Mouse (Mus musculus): Measurements from ENCODE around the gene Gm13287. TPM values are rescaled to one million over a fixed set of nuclear protein-coding genes. Genes with fewer than 3 reads are reported as not detected.
A peak's percentile ranks its signal among the peaks of the same experiment; 100 is the strongest.
"Not testable (repeated sequence)": the region's sequence is repeated elsewhere in the genome, so short reads cannot be mapped to it uniquely, and the experiment has no call there.

Gene Gm13287
- polyA plus RNA-seq, 1 experiment from 2014 or later = not detected

GRCm38 (mm10) chr4:88776622-88777021 is 26.4 kb upstream of the Gm13287 start, which contains the start of gene Gm13289:
Gm13289 (plus strand) TSS chr4:88776922.
- ATAC-seq (replicated peaks; ENCODE audit: insufficient number of reproducible peaks, insufficient read depth, low FRiP score, low read depth); H3K27ac ChIP-seq: not testable (repeated sequence)

GRCm38 (mm10) chr4:88779550-88779949 is 23.5 kb upstream of the Gm13287 start, which contains the start of gene Gm13272:
Gm13272 (plus strand) TSS chr4:88779850.
- not testable (repeated sequence) for H3K4me1 ChIP-seq (replicated peaks); H3K4me2 ChIP-seq; H3K36me3 ChIP-seq; H3K27ac ChIP-seq; H3K9ac ChIP-seq; H3K4me3 ChIP-seq; H3K9me3 ChIP-seq (replicated peaks); ATAC-seq (replicated peaks; ENCODE audit: insufficient number of reproducible peaks, insufficient read depth, low FRiP score, low read depth); H3K27me3 ChIP-seq
- WGBS = no CpG with 5 or more reads among the region's 29 CpGs

More at GRCm38 (mm10) chr4:88776622-88777021, 26.4 kb upstream of the Gm13287 start, which contains the start of gene Gm13289:
- WGBS = no CpG with 5 or more reads among the region's 29 CpGs
- H3K9me3 ChIP-seq (replicated peaks); H3K4me2 ChIP-seq; H3K4me3 ChIP-seq; H3K9ac ChIP-seq; H3K27me3 ChIP-seq; H3K4me1 ChIP-seq (replicated peaks); H3K36me3 ChIP-seq: not testable (repeated sequence)

- H3K36me3 ChIP-seq; H3K4me1 ChIP-seq (replicated peaks); H3K9me3 ChIP-seq (replicated peaks); ATAC-seq (replicated peaks; ENCODE audit: insufficient number of reproducible peaks, insufficient read depth, low FRiP score, low read depth); H3K4me3 ChIP-seq; H3K9ac ChIP-seq; H3K27ac ChIP-seq; H3K4me2 ChIP-seq; H3K27me3 ChIP-seq: not testable (repeated sequence)
- WGBS = 45% methylated on average over 16 of the region's 18 CpGs
These were observed 22.7 kb upstream of the Gm13287 start for GRCm38 (mm10) chr4:88780320-88780719.

GRCm38 (mm10) chr4:88781831-88782230 is 21.2 kb upstream of the Gm13287 start, which contains the start of gene Ifnz:
Ifnz (plus strand) TSS chr4:88782131.
- H3K9ac ChIP-seq; H3K9me3 ChIP-seq (replicated peaks); H3K27me3 ChIP-seq; H3K4me1 ChIP-seq (replicated peaks); H3K36me3 ChIP-seq; ATAC-seq (replicated peaks; ENCODE audit: insufficient number of reproducible peaks, insufficient read depth, low FRiP score, low read depth): not testable (repeated sequence)
- 12% methylated on average over 5 of the region's 7 CpGs for WGBS
- Histone ChIP-seq H3K27ac (peak within 1 kb of the TSS; percentile 73), H3K4me2 (peak within 1 kb of the TSS; percentile 56), H3K4me3 (peak within 1 kb of the TSS; percentile 30)

- H3K4me1 ChIP-seq (replicated peaks); H3K36me3 ChIP-seq; H3K9me3 ChIP-seq (replicated peaks); ATAC-seq (replicated peaks; ENCODE audit: insufficient number of reproducible peaks, insufficient read depth, low FRiP score, low read depth); H3K9ac ChIP-seq; H3K27me3 ChIP-seq: not testable (repeated sequence)
- H3K4me3 ChIP-seq = peak overlapping the region; percentile 30
- peak overlapping the region; percentile 73 for H3K27ac ChIP-seq
- WGBS = 0% methylated on average over 11 of the region's 31 CpGs
- peak overlapping the region; percentile 56 for H3K4me2 ChIP-seq
These were observed 20.7 kb upstream of the Gm13287 start for GRCm38 (mm10) chr4:88782335-88782734.

- not testable (repeated sequence) for H3K4me2 ChIP-seq; H3K36me3 ChIP-seq; H3K4me3 ChIP-seq; H3K9ac ChIP-seq; H3K4me1 ChIP-seq (replicated peaks); ATAC-seq (replicated peaks; ENCODE audit: insufficient number of reproducible peaks, insufficient read depth, low FRiP score, low read depth); H3K27me3 ChIP-seq; H3K9me3 ChIP-seq (replicated peaks); H3K27ac ChIP-seq
- WGBS = no CpG with 5 or more reads among the region's 27 CpGs
These were observed 17.6 kb upstream of the Gm13287 start, which contains the start of gene Gm13276 for GRCm38 (mm10) chr4:88785409-88785808. Gm13276 (plus strand) TSS chr4:88785709.

GRCm38 (mm10) chr4:88788402-88788801 is 14.7 kb upstream of the Gm13287 start, which contains the start of gene Gm13277:
Gm13277 (plus strand) TSS chr4:88788632.
- ATAC-seq (replicated peaks; ENCODE audit: insufficient number of reproducible peaks, insufficient read depth, low FRiP score, low read depth); H3K9ac ChIP-seq; H3K4me3 ChIP-seq; H3K27me3 ChIP-seq; H3K9me3 ChIP-seq (replicated peaks); H3K4me2 ChIP-seq; H3K4me1 ChIP-seq (replicated peaks); H3K36me3 ChIP-seq; H3K27ac ChIP-seq: not testable (repeated sequence)
- WGBS = 0% methylated on average over 4 of the region's 28 CpGs

- WGBS = no CpG with 5 or more reads among the region's 28 CpGs
- not testable (repeated sequence) for H3K4me3 ChIP-seq; H3K4me1 ChIP-seq (replicated peaks); ATAC-seq (replicated peaks; ENCODE audit: insufficient number of reproducible peaks, insufficient read depth, low FRiP score, low read depth); H3K27ac ChIP-seq; H3K4me2 ChIP-seq; H3K36me3 ChIP-seq; H3K27me3 ChIP-seq; H3K9me3 ChIP-seq (replicated peaks); H3K9ac ChIP-seq
These were observed 11.8 kb upstream of the Gm13287 start, which contains the start of gene Gm13278 for GRCm38 (mm10) chr4:88791250-88791649. Gm13278 (plus strand) TSS chr4:88791550.

GRCm38 (mm10) chr4:88793936-88794675 is 8.9 kb upstream of the Gm13287 start, which contains the start of gene Gm13275:
Gm13275 (plus strand) TSS chr4:88794487.
- H3K4me3 ChIP-seq; H3K9ac ChIP-seq; H3K4me1 ChIP-seq (replicated peaks); ATAC-seq (replicated peaks; ENCODE audit: insufficient number of reproducible peaks, insufficient read depth, low FRiP score, low read depth); H3K4me2 ChIP-seq; H3K9me3 ChIP-seq (replicated peaks); H3K27ac ChIP-seq; H3K36me3 ChIP-seq; H3K27me3 ChIP-seq: not testable (repeated sequence)
- 0% methylated on average over 14 of the region's 52 CpGs for WGBS

GRCm38 (mm10) chr4:88797097-88797496 is 6.0 kb upstream of the Gm13287 start, which contains the start of gene Gm13279:
Gm13279 (plus strand) TSS chr4:88797397.
- WGBS = no CpG with 5 or more reads among the region's 28 CpGs
- H3K4me3 ChIP-seq; H3K27ac ChIP-seq; H3K9ac ChIP-seq; H3K4me2 ChIP-seq; H3K27me3 ChIP-seq; ATAC-seq (replicated peaks; ENCODE audit: insufficient number of reproducible peaks, insufficient read depth, low FRiP score, low read depth); H3K4me1 ChIP-seq (replicated peaks); H3K9me3 ChIP-seq (replicated peaks); H3K36me3 ChIP-seq: not testable (repeated sequence)

- H3K27me3 ChIP-seq; H3K27ac ChIP-seq; H3K9me3 ChIP-seq (replicated peaks); H3K36me3 ChIP-seq; H3K4me2 ChIP-seq; H3K4me1 ChIP-seq (replicated peaks); H3K4me3 ChIP-seq; H3K9ac ChIP-seq; ATAC-seq (replicated peaks; ENCODE audit: insufficient number of reproducible peaks, insufficient read depth, low FRiP score, low read depth): not testable (repeated sequence)
- WGBS = 8% methylated on average over 6 of the region's 7 CpGs
These were observed 3.7 kb upstream of the Gm13287 start, which contains the start of gene Gm13285 for GRCm38 (mm10) chr4:88799365-88799764. Gm13285 (plus strand) TSS chr4:88799665.

Data from heart, embryonic 15.5 days (tissue).